Mouse (Mus musculus): ENCODE measurements around the gene Siah2.

Gene Siah2

DNA sequence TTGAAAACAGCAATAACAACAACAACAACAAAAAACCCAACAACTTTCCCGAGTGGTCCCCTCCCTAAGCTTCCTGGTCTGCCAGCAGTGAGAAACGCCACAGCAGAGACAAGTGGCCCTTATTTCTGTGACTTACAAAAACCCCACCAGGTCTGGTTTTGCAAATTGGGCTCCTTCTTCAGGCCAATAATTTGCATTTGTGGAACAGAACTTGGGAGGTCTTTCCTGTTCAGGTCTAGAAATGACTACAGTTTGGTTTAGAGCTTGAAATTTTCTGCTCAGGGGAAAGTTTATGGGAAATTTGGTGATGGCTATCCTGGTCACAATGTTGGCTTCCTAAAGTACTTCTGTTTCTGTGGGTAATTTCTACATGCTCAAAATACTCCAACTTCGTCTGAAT lies 4.6 kb upstream of the Siah2 start:
- in situ Hi-C loops (cut with MboI; ENCODE audit: low sequenced_read_pairs), result loop anchor here (25.0 kb wide), 1 partner anchor 185 kb away; no protein-coding TSS in a partner anchor

DNA sequence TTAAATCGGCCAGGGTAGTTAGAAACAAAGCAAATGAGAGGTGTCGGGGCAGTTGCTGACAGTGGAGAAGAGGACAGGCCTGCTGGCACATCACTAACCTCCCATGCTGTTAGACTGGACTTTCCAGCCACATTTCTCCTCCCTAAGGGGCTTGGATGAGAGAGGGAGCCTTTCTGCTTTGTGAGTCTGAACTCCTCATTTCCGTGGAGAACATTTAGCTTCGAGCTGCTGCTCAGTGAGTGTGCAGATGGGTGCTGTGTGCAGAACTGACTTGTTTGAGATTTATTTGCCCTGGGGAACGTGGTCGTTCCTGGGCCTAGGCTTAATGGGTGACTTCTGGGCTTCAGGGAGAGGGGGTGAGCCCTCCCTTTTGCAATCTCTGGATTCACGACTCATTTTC lies 3.3 kb upstream of the Siah2 start:
- in situ Hi-C loops (cut with MboI; ENCODE audit: low sequenced_read_pairs), result loop anchor here (25.0 kb wide), 1 partner anchor 183 kb away; no protein-coding TSS in a partner anchor

DNA sequence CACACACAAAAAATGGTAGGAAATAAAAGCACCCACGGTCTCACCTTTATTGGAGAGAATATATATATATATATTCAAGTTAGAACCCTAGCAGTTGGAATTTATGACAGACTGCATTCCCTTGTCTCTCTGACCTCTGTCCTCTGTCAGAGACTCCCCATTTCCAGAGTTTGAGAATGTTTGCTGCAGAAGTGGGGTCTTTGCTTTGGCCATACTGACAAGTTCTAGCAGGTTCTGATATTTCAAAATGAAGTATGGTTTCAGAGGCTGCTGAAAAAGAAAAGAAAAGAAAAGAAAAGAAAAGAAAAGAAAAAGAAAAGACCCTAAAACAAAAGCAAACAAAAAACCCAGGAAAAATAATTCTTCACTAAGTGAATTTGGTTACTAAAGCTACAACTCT lies 2.8 kb upstream of the Siah2 start:
- in situ Hi-C loops (cut with MboI; ENCODE audit: low sequenced_read_pairs), result loop anchor here (25.0 kb wide), 1 partner anchor 183 kb away; no protein-coding TSS in a partner anchor

DNA sequence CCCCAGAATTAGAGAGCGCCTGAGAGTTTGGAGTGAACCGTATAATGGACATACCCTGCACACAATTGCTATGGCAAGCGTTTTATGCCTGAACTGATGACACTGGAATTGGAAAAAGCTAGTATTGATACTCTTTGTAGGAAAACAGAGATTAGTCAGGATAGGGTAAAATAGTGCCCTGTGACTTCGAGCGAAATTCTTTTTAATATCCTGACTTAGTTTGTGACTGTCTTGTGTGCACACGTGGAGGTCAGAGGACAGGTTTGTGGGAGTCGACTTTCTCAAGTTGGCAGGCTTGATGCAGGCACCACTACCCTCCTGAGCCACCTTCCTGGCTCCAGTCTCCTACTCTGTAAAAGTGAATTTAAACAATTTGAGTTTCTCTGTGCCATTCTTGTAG lies 1.1 kb upstream of the Siah2 start:
- in situ Hi-C loops (cut with MboI; ENCODE audit: low sequenced_read_pairs), result loop anchor here (25.0 kb wide), 1 partner anchor 181 kb away; no protein-coding TSS in a partner anchor

DNA sequence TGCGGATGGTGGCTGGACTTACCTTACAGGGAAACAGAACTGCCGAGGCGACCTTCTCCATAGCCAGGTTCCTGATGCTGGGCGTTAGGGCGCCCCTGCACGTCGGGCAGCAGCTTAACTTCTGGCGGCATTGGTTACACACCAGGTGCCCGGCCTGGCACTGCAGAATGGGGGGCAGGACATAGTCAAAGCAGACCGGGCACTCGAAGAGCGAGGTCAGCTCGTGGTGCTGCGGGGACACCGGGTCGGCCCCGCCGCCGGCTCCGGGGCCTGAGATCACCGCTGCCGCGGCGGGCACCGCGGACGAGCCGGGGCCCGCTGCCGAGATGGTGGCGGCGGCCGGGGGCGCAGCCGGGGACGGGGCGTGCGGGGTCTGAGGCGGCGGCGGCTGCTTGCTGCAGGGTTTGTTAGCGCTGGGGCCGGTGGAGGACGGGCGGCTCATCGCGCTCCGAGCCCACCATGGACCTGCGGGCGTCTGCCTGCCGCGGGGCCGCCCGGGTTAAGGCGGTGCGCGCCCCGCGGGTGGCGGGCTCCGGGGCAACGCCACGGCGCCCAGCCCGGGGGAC lies 743 bp downstream of the Siah2 start:
- in situ Hi-C loops (cut with MboI; ENCODE audit: low sequenced_read_pairs), result loop anchor here (25.0 kb wide), 1 partner anchor 179 kb away; no protein-coding TSS in a partner anchor

DNA sequence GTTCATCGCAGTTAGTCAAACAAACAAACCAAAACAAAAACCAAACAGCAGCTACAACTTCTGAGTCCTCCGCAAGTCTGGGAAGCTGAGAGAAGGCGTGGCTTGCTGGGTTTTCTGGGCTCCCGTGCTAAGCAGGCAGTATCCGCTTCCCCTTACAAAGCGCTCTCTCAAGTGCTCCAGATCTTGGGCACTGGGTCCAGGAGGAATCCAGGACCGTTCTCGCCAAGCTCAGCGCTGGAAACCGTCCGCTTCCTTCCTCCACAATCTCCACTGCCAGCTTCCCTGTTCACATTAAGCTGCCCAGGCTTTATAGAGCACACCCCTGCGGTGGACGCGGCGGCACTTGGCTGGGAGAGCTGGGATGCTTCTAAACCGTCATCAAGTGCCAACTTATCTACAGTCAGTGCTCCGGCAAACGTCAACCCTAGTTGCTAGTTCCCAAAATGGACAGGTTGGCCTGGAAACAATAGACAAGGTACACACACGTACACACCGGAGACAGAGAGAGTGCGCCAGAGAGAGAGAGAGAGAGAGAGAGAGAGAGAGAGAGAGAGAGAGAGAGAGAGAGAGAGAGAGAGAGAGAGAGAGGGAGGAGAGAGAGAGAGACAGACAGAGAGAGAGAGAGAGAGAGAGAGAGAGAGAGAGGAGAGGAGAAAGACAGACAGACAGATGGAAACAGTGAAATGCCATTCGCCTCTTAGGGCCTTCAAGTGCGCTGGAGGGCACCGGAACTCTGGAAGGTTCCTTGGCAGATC lies 1.4 kb downstream of the Siah2 start:
- in situ Hi-C loops (cut with MboI; ENCODE audit: low sequenced_read_pairs), result loop anchor here (25.0 kb wide), 1 partner anchor 178 kb away; no protein-coding TSS in a partner anchor

DNA sequence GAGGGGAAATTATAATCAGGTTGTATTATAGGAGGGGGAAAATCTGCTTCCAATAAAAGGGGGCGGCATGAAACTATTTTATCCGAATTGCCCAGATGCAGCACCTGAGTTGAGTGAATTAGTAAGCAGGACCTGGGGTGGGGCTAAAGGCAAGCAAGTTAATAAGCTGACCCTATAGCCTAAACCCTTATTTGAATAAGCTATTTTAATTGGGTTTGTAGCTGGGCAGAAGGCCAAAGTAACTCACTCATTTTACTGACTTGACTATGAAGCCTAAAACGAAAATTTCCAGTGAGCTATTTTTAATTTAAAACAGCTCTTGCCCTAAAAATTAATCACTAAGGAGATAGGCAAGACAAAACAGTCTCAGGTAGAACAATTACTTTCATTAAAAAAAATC lies 2.5 kb downstream of the Siah2 start:
- in situ Hi-C loops (cut with MboI; ENCODE audit: low sequenced_read_pairs), result loop anchor here (25.0 kb wide), 1 partner anchor 177 kb away; no protein-coding TSS in a partner anchor

DNA sequence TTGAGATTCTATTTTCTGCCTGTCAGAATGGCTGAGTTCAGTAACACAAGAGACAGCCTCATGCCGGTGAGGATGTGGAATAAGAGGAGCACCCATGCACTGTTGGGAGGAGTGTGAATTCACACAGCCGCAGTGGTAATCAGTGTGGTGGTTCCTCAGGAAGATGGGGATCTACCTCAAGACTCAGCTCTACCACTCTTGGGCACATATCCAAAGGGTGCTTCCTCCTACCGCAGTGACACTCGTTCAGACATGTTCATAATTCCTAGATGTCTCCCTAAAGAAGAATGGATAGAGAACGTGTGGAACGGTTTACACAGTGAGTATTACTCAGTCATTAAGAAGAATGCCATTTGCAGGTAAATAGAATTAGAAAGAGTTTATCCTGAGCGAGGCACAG lies 3.1 kb downstream of the Siah2 start:
- in situ Hi-C loops (cut with MboI; ENCODE audit: low sequenced_read_pairs), result loop anchor here (25.0 kb wide), 1 partner anchor 177 kb away; no protein-coding TSS in a partner anchor

DNA sequence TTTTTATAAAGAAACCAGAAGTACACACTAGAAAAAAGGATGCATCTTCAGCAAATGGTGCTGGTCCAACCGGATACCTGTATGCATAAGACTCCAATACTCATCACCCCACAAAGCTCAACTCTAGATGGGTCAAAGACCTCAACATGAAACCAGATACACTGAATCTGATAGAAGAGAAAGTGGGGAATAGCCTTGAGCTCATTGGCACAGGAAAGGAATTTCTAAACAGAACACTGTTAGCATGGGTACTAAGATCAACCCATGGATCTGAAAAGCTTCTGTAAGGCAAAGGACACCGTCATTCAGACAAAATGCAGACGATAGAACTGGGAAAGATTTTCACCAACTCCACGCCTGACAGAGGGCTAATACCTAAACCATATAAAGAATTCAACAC lies 3.6 kb downstream of the Siah2 start:
- in situ Hi-C loops (cut with MboI; ENCODE audit: low sequenced_read_pairs), result loop anchor here (25.0 kb wide), 1 partner anchor 176 kb away; no protein-coding TSS in a partner anchor

DNA sequence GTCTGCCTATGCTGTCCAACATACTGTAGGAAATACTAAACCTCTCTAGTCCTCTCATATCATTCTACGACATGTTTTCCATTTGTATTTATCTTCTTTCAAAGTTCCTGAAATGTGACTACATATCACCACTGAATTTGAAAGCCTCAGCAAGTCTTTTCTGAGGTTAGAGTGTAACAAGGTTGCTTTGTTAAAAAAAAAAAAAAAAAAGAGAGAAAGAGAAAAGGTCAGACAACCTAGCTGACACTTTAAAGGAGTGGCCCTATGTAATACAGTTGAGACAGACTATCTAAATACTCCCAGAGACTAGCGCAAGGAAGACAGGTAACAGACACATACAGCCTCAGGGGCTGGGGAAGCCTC lies 5.3 kb downstream of the Siah2 start:
- in situ Hi-C loops (cut with MboI; ENCODE audit: low sequenced_read_pairs), result loop anchor here (25.0 kb wide), 1 partner anchor 175 kb away; no protein-coding TSS in a partner anchor

DNA sequence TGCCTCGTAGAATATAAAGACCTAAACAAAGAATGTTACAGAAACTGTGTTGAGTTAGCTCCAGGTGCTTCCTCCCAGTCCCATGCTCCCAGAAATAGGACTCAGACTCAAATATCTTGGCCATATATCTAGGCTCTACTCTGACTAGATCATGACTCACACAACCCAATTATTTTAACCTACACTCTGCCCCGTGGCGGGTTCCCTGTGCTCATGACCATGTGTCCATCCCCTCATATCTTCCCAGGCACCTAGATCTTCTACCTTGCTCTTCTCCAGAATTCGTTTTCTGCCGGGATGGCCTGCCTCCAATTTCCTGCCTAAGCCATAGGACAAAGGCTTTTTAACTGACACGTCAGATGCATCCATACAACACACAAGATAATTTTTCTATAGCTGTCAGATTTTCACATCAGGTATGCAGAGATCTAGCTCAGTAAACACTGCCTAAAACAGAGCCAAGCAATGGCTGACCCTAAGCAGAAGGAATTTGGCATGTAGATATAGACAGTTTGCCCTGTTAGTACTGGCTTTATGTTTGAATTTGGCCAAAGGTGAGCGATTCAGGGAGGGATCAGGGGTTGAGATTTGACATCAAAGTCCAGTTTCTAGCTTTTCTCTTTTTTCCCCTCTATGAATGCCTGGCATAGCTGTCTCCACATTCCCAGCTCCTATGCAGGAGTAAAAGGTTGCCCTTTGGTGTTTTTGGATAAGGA lies 5.8 kb downstream of the Siah2 start:
- in situ Hi-C loops (cut with MboI; ENCODE audit: low sequenced_read_pairs), result loop anchor here (25.0 kb wide), 1 partner anchor 174 kb away; no protein-coding TSS in a partner anchor

DNA sequence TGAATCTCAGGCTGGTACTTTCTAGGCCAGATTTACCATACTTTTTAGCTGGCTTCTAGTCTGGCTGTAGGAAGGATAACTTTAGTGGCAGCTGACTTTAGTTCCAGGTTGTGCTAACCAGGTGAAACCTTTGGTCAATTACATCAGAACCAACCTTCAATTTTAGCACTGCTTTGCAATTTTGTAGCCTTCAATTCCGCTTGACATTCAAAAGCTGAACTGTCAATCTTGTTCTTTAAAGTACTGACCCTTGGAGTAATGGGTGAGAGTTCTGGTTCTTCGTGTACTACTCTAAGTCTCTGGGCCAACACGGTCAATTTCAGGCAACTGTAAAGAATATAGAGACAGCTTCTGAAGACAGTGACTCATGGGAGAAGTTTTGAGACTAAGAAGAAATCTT lies 6.8 kb downstream of the Siah2 start:
- in situ Hi-C loops (cut with MboI; ENCODE audit: low sequenced_read_pairs), result loop anchor here (25.0 kb wide), 1 partner anchor 173 kb away; no protein-coding TSS in a partner anchor

DNA sequence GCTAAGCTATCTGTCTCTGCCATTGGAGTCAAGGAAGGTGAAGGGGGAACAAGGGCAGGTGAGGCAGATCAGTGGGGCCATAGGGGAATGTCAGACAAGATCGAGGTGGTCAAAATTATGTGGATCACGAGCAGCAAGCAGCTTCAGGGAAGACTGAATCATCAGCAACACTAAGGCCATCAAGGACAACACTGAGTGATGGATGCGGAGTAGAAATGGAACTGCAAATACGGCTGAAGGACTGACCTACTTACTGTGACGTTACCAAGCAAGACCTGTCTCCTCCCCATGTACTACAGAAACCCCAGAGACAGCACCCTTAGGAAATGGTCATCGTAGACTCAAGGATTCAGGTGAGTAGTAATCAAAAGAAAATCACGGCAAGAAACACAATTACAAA lies 8.9 kb downstream of the Siah2 start:
- in situ Hi-C loops (cut with MboI; ENCODE audit: low sequenced_read_pairs), result loop anchor here (25.0 kb wide), 1 partner anchor 171 kb away; no protein-coding TSS in a partner anchor

DNA sequence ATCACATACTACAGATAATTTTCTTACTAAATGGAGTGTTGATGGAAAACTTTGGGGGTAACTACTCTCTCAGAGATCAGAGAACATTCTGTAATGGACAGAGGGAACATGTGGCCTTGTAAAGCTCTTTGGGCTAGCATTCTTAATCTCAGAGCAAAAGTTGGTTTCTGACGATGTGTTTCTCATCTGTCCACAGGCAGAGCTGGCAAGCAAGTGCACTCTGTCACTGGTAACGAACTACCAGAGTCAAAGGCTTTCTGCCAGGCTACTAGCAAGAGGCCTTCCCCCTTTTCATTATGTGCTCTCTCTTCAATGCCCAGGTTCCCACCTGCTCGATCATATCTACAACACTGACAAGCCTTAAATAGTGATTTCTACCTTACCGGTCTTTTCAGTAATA lies 9.9 kb downstream of the Siah2 start:
- in situ Hi-C loops (cut with MboI; ENCODE audit: low sequenced_read_pairs), result loop anchor here (25.0 kb wide), 1 partner anchor 170 kb away; no protein-coding TSS in a partner anchor

DNA sequence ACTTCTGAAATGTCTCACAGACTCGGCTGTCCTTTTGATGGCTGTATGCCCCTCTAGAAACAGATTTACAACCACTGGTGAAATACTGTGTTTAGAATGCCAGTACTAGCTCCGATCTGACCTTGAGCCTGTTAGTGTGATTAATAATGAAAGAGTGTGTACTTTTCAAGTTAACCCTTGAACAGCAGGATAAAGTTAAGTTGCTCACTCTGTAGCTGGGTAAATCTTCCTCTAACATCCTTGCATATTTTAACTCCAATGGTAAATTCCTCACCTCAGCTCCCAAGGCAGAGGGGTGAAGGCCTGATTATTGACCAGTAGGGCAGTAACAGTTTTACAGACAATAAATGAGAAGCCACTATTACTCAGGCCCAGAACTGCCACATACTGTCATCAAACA lies 10.4 kb downstream of the Siah2 start:
- in situ Hi-C loops (cut with MboI; ENCODE audit: low sequenced_read_pairs), result loop anchor here (25.0 kb wide), 1 partner anchor 170 kb away; no protein-coding TSS in a partner anchor

DNA sequence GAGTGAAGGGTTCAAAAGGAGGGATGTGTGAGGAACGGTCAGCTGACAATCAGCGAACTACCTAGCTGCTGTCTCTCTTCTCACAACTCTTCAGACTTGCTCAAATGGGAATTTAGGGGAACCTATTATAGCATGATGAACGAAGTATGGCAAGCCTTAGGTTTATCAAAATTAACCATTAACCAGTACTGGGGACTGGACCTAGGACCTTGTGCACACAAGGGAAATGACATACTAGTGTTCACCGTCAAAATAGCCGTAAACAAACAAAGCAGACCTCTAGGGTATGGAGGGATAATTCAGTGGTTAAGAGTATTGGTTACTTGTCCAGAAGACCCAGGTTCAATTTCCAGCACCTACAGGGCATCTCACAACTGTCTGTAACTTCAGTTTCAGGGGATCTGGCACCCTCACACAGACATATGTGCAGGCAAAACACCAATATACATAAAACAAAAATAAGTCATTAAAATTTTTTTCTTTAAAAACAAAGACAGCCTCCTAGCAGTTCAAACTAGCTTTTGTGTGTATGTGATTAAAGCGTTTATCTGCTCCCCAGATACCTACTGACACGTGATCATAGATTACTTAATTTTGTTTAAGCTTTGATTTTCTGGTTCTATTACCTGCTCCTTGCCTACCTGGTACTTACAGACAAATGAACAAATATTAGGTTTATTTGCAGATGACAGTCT lies 11.1 kb downstream of the Siah2 start:
- in situ Hi-C loops (cut with MboI; ENCODE audit: low sequenced_read_pairs), result loop anchor here (25.0 kb wide), 1 partner anchor 169 kb away; no protein-coding TSS in a partner anchor

DNA sequence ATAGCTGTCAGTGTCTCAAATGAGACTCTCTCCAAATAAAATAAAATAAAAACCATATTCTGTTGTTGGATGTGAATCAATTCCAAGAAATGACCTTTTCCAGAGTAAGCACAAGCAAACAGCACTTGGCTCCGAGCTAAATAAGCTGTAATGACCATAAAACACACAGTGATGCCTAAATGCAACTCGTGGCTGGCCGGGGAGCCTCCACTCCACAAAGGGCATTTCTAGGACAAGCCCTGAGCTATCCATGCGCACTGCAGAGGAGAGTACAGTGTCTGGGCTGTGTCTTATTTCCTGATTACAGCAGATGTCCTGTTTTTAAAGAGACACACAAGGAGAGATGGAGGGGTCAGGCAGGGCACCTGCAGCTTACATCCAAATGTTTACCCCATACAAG lies 12.2 kb downstream of the Siah2 start:
- in situ Hi-C loops (cut with MboI; ENCODE audit: low sequenced_read_pairs), result loop anchor here (25.0 kb wide), 1 partner anchor 168 kb away; no protein-coding TSS in a partner anchor

DNA sequence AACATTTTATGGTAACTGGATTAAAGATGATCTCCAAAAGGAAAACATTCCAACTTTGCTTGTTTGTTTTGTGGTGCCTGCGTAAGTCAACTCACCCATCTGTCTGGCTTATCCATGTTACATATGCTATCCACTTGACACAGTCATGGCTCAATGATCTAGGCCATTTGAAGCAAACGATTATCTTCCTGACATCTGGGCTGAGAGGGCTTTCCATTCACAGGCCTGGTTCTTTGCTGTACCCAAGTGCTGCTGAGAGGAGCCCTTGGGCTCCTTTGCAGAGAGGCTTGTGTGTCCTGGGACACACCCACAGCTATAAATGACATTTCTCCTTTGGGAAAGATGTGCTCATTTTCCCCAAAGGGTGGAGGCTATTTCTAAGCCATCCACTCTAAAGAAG lies 13.3 kb downstream of the Siah2 start:
- in situ Hi-C loops (cut with MboI; ENCODE audit: low sequenced_read_pairs), result loop anchor here (25.0 kb wide), 1 partner anchor 167 kb away; no protein-coding TSS in a partner anchor

DNA sequence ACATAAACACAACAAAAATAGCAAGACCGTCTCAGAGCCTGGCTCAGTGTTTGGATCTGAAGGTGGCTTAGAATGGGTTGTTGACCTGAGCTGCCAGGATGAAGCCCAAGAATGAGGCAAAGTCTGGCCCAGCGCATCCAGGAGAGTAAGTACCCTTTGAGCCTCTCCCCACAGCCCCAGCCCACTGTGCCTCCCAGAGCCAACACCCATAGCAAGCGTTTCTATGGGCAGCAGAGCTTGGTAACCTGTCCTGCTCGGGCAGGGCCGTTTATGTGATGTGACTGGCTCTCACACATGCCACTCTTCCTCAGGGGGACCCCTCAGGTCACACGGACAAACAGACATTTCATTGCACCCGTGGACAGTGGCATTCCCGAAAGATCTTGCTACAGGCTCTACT lies 13.8 kb downstream of the Siah2 start:
- in situ Hi-C loops (cut with MboI; ENCODE audit: low sequenced_read_pairs), result loop anchor here (25.0 kb wide), 1 partner anchor 166 kb away; no protein-coding TSS in a partner anchor

DNA sequence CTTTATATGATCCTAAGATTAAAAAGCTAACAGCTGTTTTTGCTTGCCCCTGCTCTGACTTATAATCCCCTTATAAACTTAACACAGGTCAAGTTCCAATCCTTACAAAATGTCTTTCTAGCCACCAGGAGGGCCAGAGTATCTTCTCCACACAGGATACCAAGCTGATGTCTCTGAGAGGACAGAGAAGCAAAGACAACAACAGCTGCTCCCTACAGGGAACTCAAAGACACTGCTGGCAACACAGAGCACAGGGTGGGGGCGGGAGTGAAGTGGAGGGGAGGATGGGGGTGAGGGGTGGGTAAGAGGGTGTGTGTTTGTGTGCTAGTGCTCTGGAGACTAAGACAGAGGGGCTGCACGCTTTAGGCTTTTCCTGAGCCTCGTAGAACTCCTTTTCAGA lies 14.6 kb downstream of the Siah2 start:
- in situ Hi-C loops (cut with MboI; ENCODE audit: low sequenced_read_pairs), result loop anchor here (25.0 kb wide), 1 partner anchor 165 kb away; no protein-coding TSS in a partner anchor

Measured in CH12F3 (cell line).